In the genomic region with DNA sequence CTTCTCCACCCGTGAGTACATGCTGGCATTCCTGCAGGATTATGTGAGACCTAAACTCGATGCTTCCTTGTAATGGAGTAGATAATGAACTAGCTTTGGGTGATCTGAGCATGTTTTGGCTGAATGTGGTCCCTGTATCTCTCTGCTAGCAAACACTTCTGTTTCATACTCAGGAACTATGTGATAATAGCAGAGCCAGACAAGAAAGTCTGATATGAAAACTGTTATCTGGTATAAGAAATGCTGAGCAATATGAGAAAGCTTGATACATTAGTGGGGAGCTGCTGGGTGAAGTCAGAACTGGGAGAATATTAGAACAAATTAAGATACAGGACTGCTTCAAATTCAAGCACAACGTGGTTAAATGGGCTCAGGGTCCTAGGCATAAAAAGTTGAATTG, we compare ENCODE assay signal across 20 mouse cellular contexts.
"Had no signal": no experiment of that assay in that cellular context is flagged by ENCODE, and none has a peak within 500 bp of the region (broad histone marks: within the 10 kb centered on the region; RNA-seq: fewer than 3 reads in every experiment).

No protein-coding gene starts in this region.

- H3K4me2 ChIP-seq: limb, embryonic 12.5 days; limb, embryonic 15.5 days; midbrain, embryonic 13.5 days; neural tube, embryonic 13.5 days had no signal

- H3K27ac ChIP-seq: limb, embryonic 12.5 days; limb, embryonic 15.5 days; midbrain, embryonic 10.5 days; midbrain, embryonic 13.5 days; neural tube, embryonic 13.5 days had no signal

- ATAC-seq: intestine, embryonic 16.5 days; midbrain, embryonic 13.5 days; midbrain, embryonic 16.5 days had no signal

- H3K36me3 ChIP-seq: limb, embryonic 12.5 days; limb, embryonic 15.5 days; midbrain, embryonic 10.5 days; midbrain, embryonic 13.5 days; neural tube, embryonic 13.5 days had no signal

- DNase-seq: kidney, adult 18-20 months; kidney, adult 9 months; kidney, postnatal 14 days; left cerebral cortex, postnatal 4 days; lung, adult 2 months; lung, postnatal 14 days; lung, postnatal 4 days; retina, postnatal 1 day; right cerebral cortex, postnatal 25 days; spleen, adult 18-20 months; thymus, adult 18-20 months; thymus, postnatal 36 days had no signal

- H3K4me3 ChIP-seq: limb, embryonic 12.5 days; limb, embryonic 15.5 days; midbrain, embryonic 10.5 days; midbrain, embryonic 13.5 days; myocyte; neural tube, embryonic 13.5 days had no signal

- H3K9me3 ChIP-seq: limb, embryonic 12.5 days; limb, embryonic 15.5 days; midbrain, embryonic 10.5 days; midbrain, embryonic 13.5 days; neural tube, embryonic 13.5 days had no signal

- H3K4me1 ChIP-seq: limb, embryonic 12.5 days; limb, embryonic 15.5 days; midbrain, embryonic 10.5 days; midbrain, embryonic 13.5 days; neural tube, embryonic 13.5 days had no signal

- H3K9ac ChIP-seq: limb, embryonic 12.5 days; limb, embryonic 15.5 days; midbrain, embryonic 13.5 days; neural tube, embryonic 13.5 days had no signal

- H3K27me3 ChIP-seq: limb, embryonic 12.5 days; limb, embryonic 15.5 days; midbrain, embryonic 13.5 days; neural tube, embryonic 13.5 days had no signal
